Mouse (Mus musculus) kidney, embryonic 16.5 days (tissue): ENCODE data around the gene Des. TPM values are rescaled to one million over a fixed set of nuclear protein-coding genes. Genes with fewer than 3 reads are reported as not detected.

Experiments used
- ATAC-seq: fragments of 200-750 bp; cut with Nextera tagmentation; 2 replicates; pipeline ENCODE4 v1.8.0; 2017; ENCODE audit warnings: moderate TSS enrichment; ENCODE audit not compliant: low FRiP score, low TSS enrichment
- H3K27ac ChIP-seq: fragments of 300-500 bp; sonication (generic); 2 replicates; pipeline ENCODE4 v1.5.1; 2014; ENCODE audit warnings: low read length
- H3K27me3 ChIP-seq: fragments of 300-500 bp; sonication (generic); 2 replicates; pipeline ENCODE4 v1.6.1; 2014; ENCODE audit warnings: low read length, control low read depth, mixed read lengths; ENCODE audit not compliant: insufficient read depth
- H3K36me3 ChIP-seq: fragments of 300-500 bp; sonication (generic); 2 replicates; pipeline ENCODE4 v1.6.1; 2014; ENCODE audit warnings: low read length, control low read depth, mixed read lengths; ENCODE audit not compliant: insufficient read depth
- H3K4me1 ChIP-seq: fragments of 300-500 bp; sonication (generic); 2 replicates; pipeline ENCODE4 v1.6.1; 2014; ENCODE audit warnings: low read length, control low read depth, mixed read lengths; ENCODE audit not compliant: insufficient read depth
- H3K4me2 ChIP-seq: fragments of 300-500 bp; sonication (generic); replicated peaks from 2 replicates; pipeline ENCODE4 v1.6.1; 2014; ENCODE audit warnings: low read depth, low read length
- H3K4me3 ChIP-seq: fragments of 300-500 bp; sonication (generic); 2 replicates; pipeline ENCODE4 v1.5.1; 2014; ENCODE audit warnings: mild to moderate bottlenecking, low read length
- H3K9ac ChIP-seq: fragments of 300-500 bp; sonication (generic); replicated peaks from 2 replicates; pipeline ENCODE4 v1.6.1; 2014; ENCODE audit warnings: low read length
- H3K9me3 ChIP-seq: fragments of 300-500 bp; sonication (generic); 2 replicates; pipeline ENCODE4 v1.6.1; 2016; ENCODE audit warnings: low read length, control low read depth
- WGBS: fragments of 180-500 bp; shearing (Covaris S2); extraction: QIAGEN DNeasy Blood & Tissue Kit; methylation state at CpG from one replicate; pipeline ENCODE4 v1.1.7; 2014; 5-methylcytosine and 5-hydroxymethylcytosine counted together
- polyA plus RNA-seq: library from polyadenylated mRNA; unstranded; fragments of >200 nt; fragmentation: Nextera tagmentation; extraction: Ambion mirVana; gene quantifications from 2 replicates; pipeline ENCODE4 v1.2.1, GENCODE M21; 2015

The Des gene
- polyA plus RNA-seq = 41.6 and 53.6 TPM in 2 replicates

GRCm38 (mm10) chr1:75360112-75361031 lies at the start of gene Des:
TSS of gene Des (plus strand) at chr1:75360329.
- 1% methylated on average over 80 of the region's 80 CpGs for WGBS
- Histone ChIP-seq H3K9ac (peak within 1 kb of the TSS; percentile 62), H3K9me3 (no peaks in the 10 kb centered on the region), H3K27ac (peak within 1 kb of the TSS; percentile 49; the same call in 1 of the 2 replicates), H3K36me3 (no peaks in the 10 kb centered on the region), H3K4me1 (peaks cover 39% of the 10 kb centered on the region), H3K4me2 (peak within 1 kb of the TSS; percentile 74), H3K4me3 (peak within 1 kb of the TSS; percentile 49), H3K27me3 (peaks cover 27% of the 10 kb centered on the region; the same call in 1 of the 2 replicates)
- ATAC-seq = peak; percentile 69

GRCm38 (mm10) chr1:75311694-75312093 lies 48.4 kb upstream of the Des start:
- peaks cover 68% of the 10 kb centered on the region for H3K36me3 ChIP-seq
- WGBS = 94% methylated on average over 6 of the region's 6 CpGs
- peaks cover 8% of the 10 kb centered on the region for H3K4me1 ChIP-seq
- H3K9me3 ChIP-seq = no peaks in the 10 kb centered on the region
- H3K9ac ChIP-seq = no peak overlapping the region
- H3K4me3 ChIP-seq = no peak overlapping the region
- H3K27ac ChIP-seq = no peak overlapping the region
- no peak for ATAC-seq
- H3K27me3 ChIP-seq = no peaks in the 10 kb centered on the region
- no peak overlapping the region for H3K4me2 ChIP-seq

- Histone ChIP-seq H3K4me1 (peaks cover 12% of the 10 kb centered on the region), H3K9me3 (no peaks in the 10 kb centered on the region), H3K4me2 (no peak overlapping the region), H3K4me3 (no peak overlapping the region), H3K36me3 (peaks cover 46% of the 10 kb centered on the region), H3K27ac (no peak overlapping the region), H3K27me3 (no peaks in the 10 kb centered on the region), H3K9ac (no peak overlapping the region)
- WGBS = 92% methylated on average over 6 of the region's 6 CpGs
- no peak for ATAC-seq
Observed at GRCm38 (mm10) chr1:75315011-75315410, 45.1 kb upstream of the Des start.

DNA sequence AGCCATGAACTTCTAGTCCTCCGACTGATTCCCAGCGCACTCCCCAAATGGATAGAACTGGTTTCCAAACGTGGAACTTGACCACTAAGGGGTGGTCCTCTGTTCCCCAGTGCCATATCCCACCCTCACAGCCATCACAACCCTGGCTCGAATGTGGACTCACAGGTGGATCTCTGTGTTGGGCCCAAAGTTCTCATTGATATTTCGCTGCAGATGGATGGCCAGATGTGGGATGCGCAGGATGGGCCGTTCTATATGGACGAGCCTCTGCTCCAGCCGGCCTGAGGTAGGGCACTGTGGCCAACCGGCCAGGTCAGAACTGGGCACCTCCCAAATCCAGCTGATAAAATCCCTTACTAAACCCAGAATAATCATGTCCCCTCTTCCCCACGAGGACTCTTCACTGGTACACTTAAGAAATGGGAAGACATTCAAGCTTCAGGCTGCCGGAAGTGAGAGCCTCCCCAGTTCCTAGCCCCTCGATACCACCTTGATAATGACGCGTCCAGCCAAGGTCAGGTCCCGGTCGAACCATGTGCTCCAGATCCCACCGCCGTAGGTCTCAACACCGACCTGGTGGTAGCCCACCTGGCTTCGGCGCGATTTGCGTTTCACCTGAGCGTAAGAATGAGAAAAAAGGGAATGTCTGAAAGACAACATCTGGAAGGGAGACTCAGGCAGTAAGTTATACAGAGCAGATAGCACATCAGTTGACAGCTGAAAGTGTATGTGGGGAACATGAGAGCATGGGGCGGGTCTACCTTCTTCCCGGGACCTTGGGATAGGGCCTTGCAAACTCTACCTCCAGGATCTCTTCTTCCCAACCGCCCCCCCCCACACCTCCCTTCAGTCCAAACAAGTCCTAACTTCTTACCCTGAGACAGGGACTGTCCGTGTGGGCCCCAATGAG lies 44.4 kb upstream of the Des start:
- H3K36me3 ChIP-seq = peaks cover 40% of the 10 kb centered on the region
- ATAC-seq = no peak
- no peaks in the 10 kb centered on the region for H3K27me3 ChIP-seq
- peaks cover 12% of the 10 kb centered on the region for H3K4me1 ChIP-seq
- peak overlapping the region; percentile 82 for H3K9ac ChIP-seq
- H3K4me2 ChIP-seq = peak overlapping the region; percentile 81
- 80% methylated on average over 29 of the region's 29 CpGs for WGBS
- peak overlapping the region; percentile 96; the same call in 1 of the 2 replicates for H3K27ac ChIP-seq
- no peaks in the 10 kb centered on the region for H3K9me3 ChIP-seq
- H3K4me3 ChIP-seq = peak overlapping the region; percentile 65

DNA sequence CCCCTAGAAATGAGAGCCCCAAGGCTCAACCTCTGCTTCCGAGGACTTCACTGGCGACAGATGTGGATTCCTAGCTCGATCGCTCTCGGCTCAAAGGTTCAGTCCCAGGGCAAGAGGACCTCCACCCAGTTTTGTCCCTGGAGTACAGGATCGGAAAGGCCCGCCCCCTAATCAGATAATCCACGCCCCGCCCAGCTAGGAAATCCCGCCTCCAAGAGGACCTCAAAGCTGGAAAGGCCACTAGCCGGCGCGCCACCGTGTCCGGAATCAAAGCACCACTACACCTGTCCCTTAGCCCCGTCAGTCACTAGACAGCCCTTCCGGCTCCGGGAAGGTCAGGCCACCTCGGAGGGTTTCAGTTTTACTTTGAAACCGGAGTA lies 43.3 kb upstream of the Des start:
- Histone ChIP-seq H3K4me3 (peak overlapping the region; percentile 65), H3K9ac (peak overlapping the region; percentile 82), H3K4me1 (peaks cover 12% of the 10 kb centered on the region), H3K36me3 (peaks cover 29% of the 10 kb centered on the region), H3K27ac (peak overlapping the region; percentile 96), H3K9me3 (no peaks in the 10 kb centered on the region), H3K4me2 (peak overlapping the region; percentile 81), H3K27me3 (no peaks in the 10 kb centered on the region)
- 0% methylated on average over 20 of the region's 20 CpGs for WGBS
- ATAC-seq = peak; percentile 67

DNA sequence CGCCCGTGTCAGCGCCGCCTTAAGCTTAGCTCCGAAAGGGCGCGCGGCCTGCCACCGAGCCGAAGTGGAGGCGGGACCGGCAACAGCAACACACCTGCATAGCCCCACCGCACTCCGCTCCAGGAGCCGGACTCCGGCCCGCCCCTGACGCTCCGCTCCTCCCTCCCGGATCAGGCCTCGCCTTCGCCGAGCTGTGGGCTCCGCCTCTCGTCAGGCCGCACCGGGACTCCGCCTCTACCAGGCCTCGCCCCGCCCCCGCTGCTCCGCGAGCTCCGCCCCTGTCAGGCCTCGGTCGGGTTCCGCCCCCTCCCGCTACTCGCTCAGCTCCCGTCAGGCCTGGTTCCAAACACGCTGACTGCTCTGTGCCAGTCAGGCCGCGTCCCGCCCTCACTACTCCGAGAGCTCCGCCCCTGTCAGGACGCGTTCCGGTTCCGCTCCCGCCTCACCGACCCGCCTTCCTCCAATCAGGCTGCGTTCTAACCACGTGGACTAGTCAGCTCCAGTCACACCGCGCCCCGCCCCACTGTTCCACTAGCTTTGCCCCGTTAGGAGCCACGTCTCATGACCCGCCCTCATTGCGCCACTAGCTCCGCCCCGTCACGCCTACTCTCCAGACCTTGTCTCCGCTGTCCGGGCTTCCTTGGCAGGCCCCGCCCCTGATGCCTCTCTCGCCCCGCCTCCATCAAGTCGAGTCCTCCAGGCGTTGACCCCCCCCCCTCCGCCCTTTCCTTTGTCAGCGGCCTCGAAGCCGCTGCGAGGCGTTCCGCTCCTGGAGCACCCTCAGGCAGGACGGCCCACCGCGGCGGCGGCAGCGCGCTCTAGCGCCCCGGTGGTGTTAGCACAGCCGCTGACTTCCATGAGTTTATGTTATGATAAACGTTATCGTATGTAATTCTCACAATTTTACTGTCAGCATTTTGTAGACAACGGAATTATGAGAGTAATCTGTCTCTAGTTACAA lies 42.6 kb upstream of the Des start, which contains the start of gene Dnpep:
TSS of gene Dnpep (minus strand) at position 750 of the 961 bp plus-strand sequence.
- peak; percentile 98 for ATAC-seq
- Histone ChIP-seq H3K27me3 (no peaks in the 10 kb centered on the region), H3K9ac (peak within 1 kb of the TSS; percentile 82), H3K27ac (peak within 1 kb of the TSS; percentile 96), H3K9me3 (no peaks in the 10 kb centered on the region), H3K4me3 (peak within 1 kb of the TSS; percentile 65), H3K4me1 (peaks cover 12% of the 10 kb centered on the region), H3K4me2 (peak within 1 kb of the TSS; percentile 81), H3K36me3 (peaks cover 23% of the 10 kb centered on the region)
- WGBS = under 1% methylated on average over 81 of the region's 92 CpGs

GRCm38 (mm10) chr1:75318301-75318700 lies 41.8 kb upstream of the Des start:
- 70% methylated on average over 3 of the region's 3 CpGs for WGBS
- Histone ChIP-seq H3K4me3 (peak overlapping the region; percentile 29), H3K36me3 (peaks cover 15% of the 10 kb centered on the region), H3K9me3 (no peaks in the 10 kb centered on the region), H3K4me1 (peaks cover 12% of the 10 kb centered on the region), H3K4me2 (peak overlapping the region; percentile 54), H3K9ac (peak overlapping the region; percentile 55), H3K27me3 (no peaks in the 10 kb centered on the region), H3K27ac (peak overlapping the region; percentile 49; the same call in 1 of the 2 replicates)
- ATAC-seq = no peak

DNA sequence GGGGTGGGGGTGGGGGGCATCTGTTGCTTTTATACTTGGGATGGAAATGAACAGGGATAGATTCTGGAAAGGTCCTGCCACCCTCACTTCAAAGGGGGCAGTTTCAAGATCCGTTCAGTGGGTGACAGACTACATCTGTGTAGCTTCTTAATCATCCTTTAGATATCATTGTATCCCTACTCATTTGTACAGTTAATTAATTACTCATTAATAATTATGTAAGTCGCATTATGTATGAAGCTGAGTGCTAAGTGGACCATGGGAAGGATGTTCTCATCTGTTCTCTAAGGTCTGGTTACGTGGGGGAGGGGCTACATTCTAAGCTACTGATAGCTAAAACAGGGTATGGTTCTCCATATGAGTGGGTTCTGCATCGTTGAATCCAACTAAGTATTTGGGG lies 41.4 kb upstream of the Des start:
- no peak for ATAC-seq
- 0 out of 2 replicates have a peak overlapping the region, but pooled peaks have one; percentile 55 for H3K9ac ChIP-seq
- 78% methylated on average over 4 of the region's 4 CpGs for WGBS
- H3K36me3 ChIP-seq = peaks cover 10% of the 10 kb centered on the region; the same call in 1 of the 2 replicates
- H3K27me3 ChIP-seq = no peaks in the 10 kb centered on the region
- no peak overlapping the region for H3K4me3 ChIP-seq
- no peak overlapping the region for H3K27ac ChIP-seq
- no peaks in the 10 kb centered on the region for H3K9me3 ChIP-seq
- peaks cover 12% of the 10 kb centered on the region for H3K4me1 ChIP-seq
- H3K4me2 ChIP-seq = no peak overlapping the region
